In genomic region chr11:106715066-106715465, GRCm38 (mm10) we compare ENCODE assay signal across 9 mouse cellular contexts. TPM values are rescaled to one million over a fixed set of nuclear protein-coding genes. Genes with fewer than 3 reads are reported as not detected.
A peak's percentile ranks its signal among the peaks of the same experiment; 100 is the strongest.
DNase-seq lines count a peak whose midpoint lies in the region; ATAC-seq and TF ChIP-seq lines count a peak whose summit lies in the region.
"Had no signal": no experiment of that assay in that cellular context is flagged by ENCODE, and none has a peak within 500 bp of the region (broad histone marks: within the 10 kb centered on the region; RNA-seq: fewer than 3 reads in every experiment).

No protein-coding gene starts in this region.

- intact Hi-C loops in left cerebral cortex, adult 2 months (cut with DNase I): no loop called here

- H3K4me1 ChIP-seq in heart, embryonic 15.5 days (replicated peaks): no peaks in the 10 kb centered on the region
- H3K4me1 ChIP-seq in thymus, adult 2 months (replicated peaks; ENCODE audit: control insufficient read depth, insufficient read depth, low read length): no peaks in the 10 kb centered on the region

- H3K27me3 ChIP-seq in heart, embryonic 15.5 days: no peaks in the 10 kb centered on the region
- no peaks in the 10 kb centered on the region for H3K27me3 ChIP-seq in thymus, adult 2 months (ENCODE audit: control insufficient read depth, insufficient read depth, low read length)

- 58% methylated on average over 6 of the region's 6 CpGs for WGBS in heart, embryonic 15.5 days
- 88% methylated on average over 6 of the region's 6 CpGs for WGBS in thymus, adult 2 months

- no peaks in the 10 kb centered on the region for H3K9me3 ChIP-seq in heart, embryonic 15.5 days (replicated peaks)

- no peak for DNase-seq in left cerebral cortex, adult 2 months (ENCODE audit: extremely low spot score in 1 of 2, low spot score in 2 of 2)
- DNase-seq in left cerebral cortex, adult 9 months (ENCODE audit: low spot score in 2 of 2): no peak
- peak; percentile 38 to 53 for DNase-seq in kidney, postnatal 4 days
- peak; percentile 16 to 44 for DNase-seq in natural killer cell, adult 2 months (ENCODE audit: low spot score in 2 of 2)
- DNase-seq in right cerebral cortex, adult 18-20 months: no peak
- DNase-seq in thymus, adult 2 months: no peak
- no peak for DNase-seq in c-Kit-positive CD71-positive TER-119-positive erythroid progenitor cells, embryonic 14.5 days (ENCODE audit: low spot score)

- peak overlapping the region; percentile 9; the same call in 1 of the 2 replicates for H3K4me2 ChIP-seq in heart, embryonic 15.5 days

- no peaks in the 10 kb centered on the region for H3K36me3 ChIP-seq in heart, embryonic 15.5 days
- H3K36me3 ChIP-seq in thymus, adult 2 months (ENCODE audit: control insufficient read depth, insufficient read depth, low read length): peaks cover 25% of the 10 kb centered on the region

- H3K27ac ChIP-seq in left cerebral cortex, adult 2 months: peak overlapping the region; percentile 32
- peak overlapping the region; percentile 83 for H3K27ac ChIP-seq in heart, embryonic 15.5 days
- H3K27ac ChIP-seq in thymus, adult 2 months (ENCODE audit: control insufficient read depth, insufficient read depth, low read length): no peak overlapping the region
- H3K27ac ChIP-seq: macrophage had no signal

- H3K4me3 ChIP-seq in left cerebral cortex, adult 2 months: peak overlapping the region; percentile 35
- peak overlapping the region; percentile 43 for H3K4me3 ChIP-seq in heart, embryonic 15.5 days
- H3K4me3 ChIP-seq in thymus, adult 2 months (ENCODE audit: control insufficient read depth, insufficient read depth, low read length): no peak overlapping the region

- no peak for TF ChIP-seq CTCF in left cerebral cortex, adult 2 months (IDR thresholded peaks at IDR 0.05)
- no peak for TF ChIP-seq CTCF in thymus, adult 2 months (IDR thresholded peaks at IDR 0.05; ENCODE audit: borderline replicate concordance, control insufficient read depth, extremely low read depth, insufficient read depth, low read length, poor library complexity)

- H3K9ac ChIP-seq in heart, embryonic 15.5 days: 0 out of 2 replicates have a peak overlapping the region, but pooled peaks have one; percentile 13

- no peak for TF ChIP-seq POLR2A in thymus, adult 2 months (IDR thresholded peaks at IDR 0.05; ENCODE audit: control insufficient read depth, extremely low read depth, insufficient read depth, low read length, poor library complexity)

- ATAC-seq in heart, embryonic 15.5 days (replicated peaks; ENCODE audit: insufficient number of reproducible peaks, insufficient read depth, low FRiP score, low read depth): peak; percentile 72; the same call in 1 of the 2 replicates

RNA-seq across cellular contexts. Expression of gene Pecam1, which starts 35.4 kb away (rescaled TPM):
- 10 to 100 TPM; 17.3 to 22.0 TPM for total RNA-seq in left cerebral cortex, adult 2 months (2021)
- polyA plus RNA-seq in heart, embryonic 15.5 days (2015; fragmentation: Nextera tagmentation; extraction: Ambion mirVana): 69.2 and 78.7 TPM in 2 replicates
- polyA plus RNA-seq in thymus, adult 2 months (2012; rRNA removed): 56.6 and 57.9 TPM in 2 replicates

RNA-seq across cellular contexts. Expression of gene Milr1, which starts 36.0 kb away (rescaled TPM):
- total RNA-seq in left cerebral cortex, adult 2 months (2021): under 1 TPM in 1 of 2 experiments, not detected in 1; 0.44 TPM
- 0.88 and 2.6 TPM in 2 replicates for polyA plus RNA-seq in heart, embryonic 15.5 days (2015; fragmentation: Nextera tagmentation; extraction: Ambion mirVana)
- 2.8 and 3.6 TPM in 2 replicates for polyA plus RNA-seq in thymus, adult 2 months (2012; rRNA removed)

Comparison
In these comparisons a context has a peak if more than half of its experiments do, and no peak if none do; other contexts are left out.
1. DNase-seq: peak in kidney, postnatal 4 days (2 of 2) and natural killer cell, adult 2 months (2 of 2); none in left cerebral cortex, adult 2 months (0 of 2), left cerebral cortex, adult 9 months (0 of 2), right cerebral cortex, adult 18-20 months (single experiment), thymus, adult 2 months (single experiment) and c-Kit-positive CD71-positive TER-119-positive erythroid progenitor cells, embryonic 14.5 days (single experiment).